Mouse (Mus musculus) testis, adult 10 weeks (tissue): ENCODE measurements around the gene Hs3st3a1. TPM values are rescaled to one million over a fixed set of nuclear protein-coding genes. Genes with fewer than 3 reads are reported as not detected.

ENCODE experiments used
- polyA plus RNA-seq: library from polyadenylated mRNA; stranded (reverse); fragments of 350-450 nt; fragmentation: Illumina TruSeq; extraction: RNeasy Lipid Tissue Mini Kit (QIAGEN cat#74804); gene quantifications from one replicate; pipeline ENCODE4 v1.2.3, GENCODE M21; 2014; ENCODE audit warnings: low read depth, low replicate concordance

Gene Hs3st3a1
- 0.27 TPM for polyA plus RNA-seq

GRCm38 (mm10) chr11:64434611-64435545 lies at the start of gene Hs3st3a1:
Gene Hs3st3a1, plus strand, starts transcription at chr11:64435332.

DNA sequence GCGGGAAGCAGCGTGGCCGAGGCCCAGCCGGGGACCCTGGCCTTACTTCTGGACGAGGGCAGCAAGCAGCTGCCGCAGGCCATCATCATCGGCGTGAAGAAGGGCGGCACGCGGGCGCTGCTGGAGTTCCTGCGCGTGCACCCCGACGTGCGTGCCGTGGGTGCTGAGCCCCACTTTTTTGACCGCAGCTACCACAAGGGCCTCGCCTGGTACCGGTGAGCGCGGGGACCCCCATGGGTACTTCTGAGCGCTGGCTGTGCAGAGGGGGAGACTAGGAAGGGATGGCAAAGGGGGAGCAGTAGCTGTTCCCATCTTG lies 1.2 kb downstream of the Hs3st3a1 start, which contains the start of gene F930015N05Rik:
Gene F930015N05Rik, minus strand, starts transcription at position 242 of the 316 bp plus-strand sequence.

Other genes with a start within 250 kb of the Hs3st3a1 start
- gene F930015N05Rik, start 1.3 kb downstream of the Hs3st3a1 start, polyA plus RNA-seq = not detected